Mouse (Mus musculus): Measurements from ENCODE around the gene Tm9sf1. TPM values are rescaled to one million over a fixed set of nuclear protein-coding genes. Genes with fewer than 3 reads are reported as not detected.

Tm9sf1 gene
- polyA plus RNA-seq, 1 experiment from 2014 or later = 62.1 TPM

Other genes with a start within 250 kb of the Tm9sf1 start
- 43.3 and 48.2 TPM in 2 replicates for gene Dhrs4, start 165.0 kb downstream of the Tm9sf1 start, polyA plus RNA-seq (2015; fragmentation: Nextera tagmentation; extraction: Ambion mirVana)
- gene Carmil3, start 153.2 kb downstream of the Tm9sf1 start, polyA plus RNA-seq (2015; fragmentation: Nextera tagmentation; extraction: Ambion mirVana) = 29.4 and 38.1 TPM in 2 replicates
- 9.9 and 18.0 TPM in 2 replicates for gene Cpne6, start 133.4 kb downstream of the Tm9sf1 start, polyA plus RNA-seq (2015; fragmentation: Nextera tagmentation; extraction: Ambion mirVana)
- not detected in 2 replicates for gene Nrl, start 118.8 kb downstream of the Tm9sf1 start, polyA plus RNA-seq (2015; fragmentation: Nextera tagmentation; extraction: Ambion mirVana)
- 23.3 and 23.6 TPM in 2 replicates for gene Pck2, start 103.5 kb downstream of the Tm9sf1 start, polyA plus RNA-seq (2015; fragmentation: Nextera tagmentation; extraction: Ambion mirVana)
- gene Dcaf11, start 83.8 kb downstream of the Tm9sf1 start, polyA plus RNA-seq (2015; fragmentation: Nextera tagmentation; extraction: Ambion mirVana) = 123 and 127 TPM in 2 replicates
- gene A730061H03Rik, start 83.4 kb downstream of the Tm9sf1 start, polyA plus RNA-seq (2015; fragmentation: Nextera tagmentation; extraction: Ambion mirVana) = 0.63 and 2.3 TPM in 2 replicates
- not detected in 2 replicates for gene Fitm1, start 68.2 kb downstream of the Tm9sf1 start, polyA plus RNA-seq (2015; fragmentation: Nextera tagmentation; extraction: Ambion mirVana)
- gene Psme1, start 65.7 kb downstream of the Tm9sf1 start, polyA plus RNA-seq (2015; fragmentation: Nextera tagmentation; extraction: Ambion mirVana) = 185 and 197 TPM in 2 replicates
- 12.9 and 23.4 TPM in 2 replicates for gene Emc9, start 58.5 kb downstream of the Tm9sf1 start, polyA plus RNA-seq (2015; fragmentation: Nextera tagmentation; extraction: Ambion mirVana)
- 179 and 182 TPM in 2 replicates for gene Psme2, start 52.7 kb downstream of the Tm9sf1 start, polyA plus RNA-seq (2015; fragmentation: Nextera tagmentation; extraction: Ambion mirVana)
- gene Rnf31, start 52.1 kb downstream of the Tm9sf1 start, polyA plus RNA-seq (2015; fragmentation: Nextera tagmentation; extraction: Ambion mirVana) = 16.9 and 22.5 TPM in 2 replicates
- gene Irf9, start 40.2 kb downstream of the Tm9sf1 start, polyA plus RNA-seq (2015; fragmentation: Nextera tagmentation; extraction: Ambion mirVana) = 7.8 and 11.8 TPM in 2 replicates
- 9.4 and 11.3 TPM in 2 replicates for gene Rec8, start 25.8 kb downstream of the Tm9sf1 start, polyA plus RNA-seq (2015; fragmentation: Nextera tagmentation; extraction: Ambion mirVana)
- 92.5 and 110 TPM in 2 replicates for gene Ipo4, start 7.8 kb downstream of the Tm9sf1 start, polyA plus RNA-seq (2015; fragmentation: Nextera tagmentation; extraction: Ambion mirVana)
- gene Gm49378, start 5.9 kb downstream of the Tm9sf1 start, polyA plus RNA-seq (2015; fragmentation: Nextera tagmentation; extraction: Ambion mirVana) = 0.67 and 3.8 TPM in 2 replicates
- gene Tssk4, start 6.4 kb upstream of the Tm9sf1 start, polyA plus RNA-seq (2015; fragmentation: Nextera tagmentation; extraction: Ambion mirVana) = 0.29 and 0.51 TPM in 2 replicates
- 63.5 and 71.3 TPM in 2 replicates for gene Mdp1, start 16.7 kb upstream of the Tm9sf1 start, polyA plus RNA-seq (2015; fragmentation: Nextera tagmentation; extraction: Ambion mirVana)
- gene Gmpr2, start 28.1 kb upstream of the Tm9sf1 start, polyA plus RNA-seq (2015; fragmentation: Nextera tagmentation; extraction: Ambion mirVana) = 52.5 and 62.6 TPM in 2 replicates
- 514 and 544 TPM in 2 replicates for gene Nedd8, start 28.3 kb upstream of the Tm9sf1 start, polyA plus RNA-seq (2015; fragmentation: Nextera tagmentation; extraction: Ambion mirVana)
- gene Tinf2, start 38.0 kb upstream of the Tm9sf1 start, polyA plus RNA-seq (2015; fragmentation: Nextera tagmentation; extraction: Ambion mirVana) = 31.4 and 32.6 TPM in 2 replicates
- gene Tgm1, start 70.1 kb upstream of the Tm9sf1 start, polyA plus RNA-seq (2015; fragmentation: Nextera tagmentation; extraction: Ambion mirVana) = 0.26 and 0.28 TPM in 2 replicates
- 52.6 and 53.3 TPM in 2 replicates for gene Rabggta, start 78.5 kb upstream of the Tm9sf1 start, polyA plus RNA-seq (2015; fragmentation: Nextera tagmentation; extraction: Ambion mirVana)
- 81.9 and 83.5 TPM in 2 replicates for gene Dhrs1, start 101.9 kb upstream of the Tm9sf1 start, polyA plus RNA-seq (2015; fragmentation: Nextera tagmentation; extraction: Ambion mirVana)
- 36.4 and 46.0 TPM in 2 replicates for gene Nop9, start 101.9 kb upstream of the Tm9sf1 start, polyA plus RNA-seq (2015; fragmentation: Nextera tagmentation; extraction: Ambion mirVana)
- gene Cideb, start 114.7 kb upstream of the Tm9sf1 start, polyA plus RNA-seq (2015; fragmentation: Nextera tagmentation; extraction: Ambion mirVana) = 0.21 TPM in 1 of 2 replicates, not detected in the other
- 0.21 and 0.38 TPM in 2 replicates for gene Ltb4r2, start 117.6 kb upstream of the Tm9sf1 start, polyA plus RNA-seq (2015; fragmentation: Nextera tagmentation; extraction: Ambion mirVana)
- 0.24 and 0.25 TPM in 2 replicates for gene Ltb4r1, start 122.2 kb upstream of the Tm9sf1 start, polyA plus RNA-seq (2015; fragmentation: Nextera tagmentation; extraction: Ambion mirVana)
- 3.2 and 3.7 TPM in 2 replicates for gene Adcy4, start 140.3 kb upstream of the Tm9sf1 start, polyA plus RNA-seq (2015; fragmentation: Nextera tagmentation; extraction: Ambion mirVana)
- gene Ripk3, start 145.1 kb upstream of the Tm9sf1 start, polyA plus RNA-seq (2015; fragmentation: Nextera tagmentation; extraction: Ambion mirVana) = 2.7 and 3.2 TPM in 2 replicates
- gene Nfatc4, start 179.3 kb upstream of the Tm9sf1 start, polyA plus RNA-seq (2015; fragmentation: Nextera tagmentation; extraction: Ambion mirVana) = 11.7 and 12.3 TPM in 2 replicates
- gene Nynrin, start 210.2 kb upstream of the Tm9sf1 start, polyA plus RNA-seq (2015; fragmentation: Nextera tagmentation; extraction: Ambion mirVana) = 11.3 and 13.2 TPM in 2 replicates
- 0.14 and 0.21 TPM in 2 replicates for gene Cbln3, start 240.6 kb upstream of the Tm9sf1 start, polyA plus RNA-seq (2015; fragmentation: Nextera tagmentation; extraction: Ambion mirVana)
- gene Khnyn, start 241.1 kb upstream of the Tm9sf1 start, polyA plus RNA-seq (2015; fragmentation: Nextera tagmentation; extraction: Ambion mirVana) = 10.3 and 11.1 TPM in 2 replicates

Data from forebrain, embryonic 16.5 days (tissue).